In the genomic region with DNA sequence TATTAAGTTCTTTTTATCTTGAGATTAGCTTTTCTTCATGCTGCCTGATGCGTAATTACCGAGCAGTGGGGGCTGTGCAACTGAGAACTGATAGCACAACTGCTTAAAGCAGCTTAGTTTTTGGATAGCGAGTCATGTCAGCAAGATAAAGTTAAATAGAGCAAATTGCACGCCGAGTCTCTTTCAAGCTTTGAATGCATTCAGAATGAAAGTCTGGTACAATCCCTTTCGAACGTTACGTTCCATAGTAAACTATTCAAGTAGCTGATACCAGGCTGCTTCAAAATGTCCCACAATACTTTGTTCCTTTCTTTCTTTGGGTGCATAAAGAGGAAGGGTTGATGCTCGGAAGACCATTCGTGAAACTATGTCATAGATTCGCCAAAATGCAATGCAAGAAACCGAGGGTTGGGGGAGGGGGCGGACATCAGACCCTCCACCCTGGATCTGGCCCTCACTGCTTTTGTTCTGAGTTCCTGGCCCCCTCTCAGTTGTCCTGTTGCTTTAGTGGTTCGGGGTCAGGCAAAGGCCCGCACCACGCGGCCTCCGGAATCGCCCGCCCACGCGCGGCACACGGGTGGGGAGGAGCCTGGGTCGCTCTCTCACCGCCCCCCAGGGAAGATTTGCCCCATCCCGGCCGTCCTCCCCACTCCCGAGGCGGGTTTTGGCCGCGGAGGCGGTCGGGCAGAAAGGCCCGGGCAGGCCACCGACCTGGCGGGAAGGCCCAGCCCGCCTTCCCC, we compare ENCODE assay signal across 8 mouse cellular contexts. TPM values are rescaled to one million over a fixed set of nuclear protein-coding genes. Genes with fewer than 3 reads are reported as not detected.
DNase-seq lines count a peak whose midpoint lies in the region; ATAC-seq lines count a peak whose summit lies in the region.

No protein-coding gene starts in this region.

- H3K27ac ChIP-seq in forebrain, embryonic 13.5 days = peak overlapping the region; percentile 96
- H3K27ac ChIP-seq in hindbrain, embryonic 13.5 days = peak overlapping the region; percentile 99
- peak overlapping the region; percentile 95 for H3K27ac ChIP-seq in liver, embryonic 11.5 days (ENCODE audit: low read depth, low read length)

- H3K4me1 ChIP-seq in forebrain, embryonic 13.5 days = peaks cover 29% of the 10 kb centered on the region
- peaks cover 21% of the 10 kb centered on the region for H3K4me1 ChIP-seq in hindbrain, embryonic 13.5 days (replicated peaks)
- H3K4me1 ChIP-seq in liver, embryonic 11.5 days (replicated peaks; ENCODE audit: control insufficient read depth, insufficient read depth, low read length) = peaks cover 2% of the 10 kb centered on the region; the same call in 1 of the 2 replicates

- peak overlapping the region; percentile 98 for H3K9ac ChIP-seq in forebrain, embryonic 13.5 days
- peak overlapping the region; percentile 97 for H3K9ac ChIP-seq in hindbrain, embryonic 13.5 days
- peak overlapping the region; percentile 99 for H3K9ac ChIP-seq in liver, embryonic 11.5 days (ENCODE audit: low read depth, low read length)

- peak overlapping the region; percentile 94 for H3K4me3 ChIP-seq in forebrain, embryonic 13.5 days
- peak overlapping the region; percentile 94 for H3K4me3 ChIP-seq in hindbrain, embryonic 13.5 days
- peak overlapping the region; percentile 92 for H3K4me3 ChIP-seq in liver, embryonic 11.5 days (ENCODE audit: low read depth, low read length)

- H3K27me3 ChIP-seq in forebrain, embryonic 13.5 days = no peaks in the 10 kb centered on the region
- no peaks in the 10 kb centered on the region for H3K27me3 ChIP-seq in hindbrain, embryonic 13.5 days
- H3K27me3 ChIP-seq in liver, embryonic 11.5 days (replicated peaks; ENCODE audit: control insufficient read depth, insufficient read depth, low read length) = no peaks in the 10 kb centered on the region

- under 1% methylated on average over 37 of the region's 38 CpGs for WGBS in forebrain, embryonic 13.5 days
- WGBS in hindbrain, embryonic 13.5 days = under 1% methylated on average over 38 of the region's 38 CpGs
- WGBS in liver, embryonic 11.5 days = under 1% methylated on average over 38 of the region's 38 CpGs

- peaks cover 38% of the 10 kb centered on the region for H3K36me3 ChIP-seq in forebrain, embryonic 13.5 days (ENCODE audit: poor library complexity, severe bottlenecking)
- peaks cover 23% of the 10 kb centered on the region for H3K36me3 ChIP-seq in hindbrain, embryonic 13.5 days
- peaks cover 17% of the 10 kb centered on the region; the same call in 1 of the 2 replicates for H3K36me3 ChIP-seq in liver, embryonic 11.5 days (ENCODE audit: control insufficient read depth, insufficient read depth, low read length)

- peak; percentile 29 for DNase-seq in ovary, adult 18-20 months (ENCODE audit: low spot score)
- DNase-seq in ovary, postnatal 36 days (ENCODE audit: low spot score) = no peak
- DNase-seq in brain, embryonic 18.5 days (ENCODE audit: low read depth, low spot score) = peak; percentile 10
- peak; percentile 71 for DNase-seq in liver, embryonic 11.5 days (ENCODE audit: low spot score)
- peak; percentile 3 to 37 for DNase-seq in monocyte, adult 2 months (ENCODE audit: low read depth in 1 of 2, low spot score in 2 of 2)
- peak; percentile 78 for DNase-seq in testis, postnatal 14 days (ENCODE audit: low spot score)

- H3K9me3 ChIP-seq in forebrain, embryonic 13.5 days (replicated peaks) = no peaks in the 10 kb centered on the region
- H3K9me3 ChIP-seq in hindbrain, embryonic 13.5 days = no peaks in the 10 kb centered on the region
- no peaks in the 10 kb centered on the region for H3K9me3 ChIP-seq in liver, embryonic 11.5 days (ENCODE audit: control insufficient read depth, low read length)

- peak; percentile 30 for ATAC-seq in forebrain, embryonic 13.5 days
- ATAC-seq in hindbrain, embryonic 13.5 days (ENCODE audit: low FRiP score) = peak; percentile 60
- ATAC-seq in liver, embryonic 11.5 days (replicated peaks; ENCODE audit: low FRiP score) = peak; percentile 32

- H3K4me2 ChIP-seq in forebrain, embryonic 13.5 days = peak overlapping the region; percentile 92
- peak overlapping the region; percentile 79 for H3K4me2 ChIP-seq in hindbrain, embryonic 13.5 days
- peak overlapping the region; percentile 70 for H3K4me2 ChIP-seq in liver, embryonic 11.5 days

RNA-seq across cellular contexts. Expression of a gene that starts 0.5 kb away (rescaled TPM):
- 312 TPM in 2 replicates for polyA plus RNA-seq in forebrain, embryonic 13.5 days (2015; fragmentation: Nextera tagmentation; extraction: Ambion mirVana)
- polyA plus RNA-seq in hindbrain, embryonic 13.5 days (2015; fragmentation: Nextera tagmentation; extraction: Ambion mirVana) = 226 and 230 TPM in 2 replicates
- 274 and 287 TPM in 2 replicates for polyA plus RNA-seq in liver, embryonic 11.5 days (2014; fragmentation: Nextera tagmentation; extraction: Ambion mirVana)

RNA-seq across cellular contexts. Expression of a gene that starts 1.0 kb away (rescaled TPM):
- polyA plus RNA-seq in forebrain, embryonic 13.5 days (2015; fragmentation: Nextera tagmentation; extraction: Ambion mirVana) = 10.8 and 11.4 TPM in 2 replicates
- polyA plus RNA-seq in hindbrain, embryonic 13.5 days (2015; fragmentation: Nextera tagmentation; extraction: Ambion mirVana) = 10.6 and 10.7 TPM in 2 replicates
- 9.9 and 10.6 TPM in 2 replicates for polyA plus RNA-seq in liver, embryonic 11.5 days (2014; fragmentation: Nextera tagmentation; extraction: Ambion mirVana)
